Mouse (Mus musculus) small intestine, adult 2 months (tissue): ENCODE measurements around the gene Mfn2.

Experiments used
- CTCF ChIP-seq: fragments of 200-500 bp; IDR thresholded peaks from 2 replicates; pipeline ENCODE4 v1.5.1; 2012; ENCODE audit warnings: low read depth, mild to moderate bottlenecking, control low read depth, inconsistent platforms, low read length, moderate library complexity, mixed read lengths; ENCODE audit not compliant: insufficient replicate concordance, insufficient read length; ENCODE audit errors: extremely low read depth
- POLR2A ChIP-seq: fragments of 200-500 bp; IDR thresholded peaks from 2 replicates; pipeline ENCODE4 v1.6.1; 2012; ENCODE audit warnings: low read depth, mild to moderate bottlenecking, control low read depth, inconsistent platforms, low read length, moderate library complexity

DNA sequence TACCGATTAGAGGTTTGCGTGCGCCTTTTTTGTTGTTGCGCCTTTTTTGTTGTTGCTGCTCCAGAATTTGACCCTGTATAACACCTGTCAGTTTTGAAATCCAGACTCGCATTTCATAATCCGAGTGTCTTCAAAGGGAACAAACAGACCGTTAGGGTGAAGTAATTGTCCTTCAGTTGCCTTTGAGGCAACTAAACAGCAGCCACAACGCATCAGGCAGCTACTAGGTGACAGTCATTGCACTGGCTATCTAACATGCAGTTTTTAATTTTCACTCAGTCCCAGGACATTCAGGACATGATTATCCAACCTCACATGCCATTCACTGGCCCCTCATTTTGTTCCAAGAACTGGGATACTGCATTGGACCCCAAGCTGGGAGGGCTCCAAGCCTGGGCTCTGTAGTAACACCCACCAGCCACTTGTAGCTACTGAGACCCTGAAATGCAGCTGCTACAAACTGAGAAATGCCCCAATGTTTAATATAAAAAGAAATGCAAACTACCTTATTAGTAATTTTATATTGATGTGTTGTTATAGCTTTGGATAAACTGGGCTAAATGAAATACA lies 671 bp upstream of the Mfn2 start:
- TF ChIP-seq CTCF (no peak), POLR2A (no peak)
